Mouse (Mus musculus) B cell, adult 2 months (primary cell): Measurements from ENCODE around the gene Fktn.
"Not testable (repeated sequence)": the region's sequence is repeated elsewhere in the genome, so short reads cannot be mapped to it uniquely, and the experiment has no call there.

Experiments used
- DNase-seq, 2 experiments: peaks; one replicate each; pipeline ENCODE4 v3.0.0; 2022

The Fktn gene

GRCm38 (mm10) chr4:53773911-53774310, 60.1 kb downstream of the Fktn start:
- no peak for DNase-seq

DNA sequence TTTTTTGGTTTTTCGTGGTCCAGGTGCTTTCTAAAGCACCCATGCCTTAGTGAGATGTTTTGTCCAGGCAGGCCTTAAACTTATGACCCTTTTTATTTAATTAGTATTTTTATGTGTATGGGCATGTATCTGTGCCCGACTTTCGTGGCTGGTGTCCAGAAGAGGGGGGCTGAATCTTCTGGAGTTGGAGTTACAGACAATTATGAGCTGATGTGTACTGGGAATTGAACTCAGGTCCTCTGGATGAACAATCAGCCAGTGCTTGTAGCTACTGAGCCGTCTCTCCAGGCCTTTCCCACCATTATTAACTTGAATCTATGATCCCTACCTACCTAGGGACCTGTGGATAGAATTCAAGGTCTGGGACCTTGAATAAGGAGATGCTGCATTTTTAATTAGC, 67.6 kb downstream of the Fktn start:
- no peak for DNase-seq

- DNase-seq = no peak
These were observed 68.6 kb downstream of the Fktn start for GRCm38 (mm10) chr4:53782216-53783070.

DNA sequence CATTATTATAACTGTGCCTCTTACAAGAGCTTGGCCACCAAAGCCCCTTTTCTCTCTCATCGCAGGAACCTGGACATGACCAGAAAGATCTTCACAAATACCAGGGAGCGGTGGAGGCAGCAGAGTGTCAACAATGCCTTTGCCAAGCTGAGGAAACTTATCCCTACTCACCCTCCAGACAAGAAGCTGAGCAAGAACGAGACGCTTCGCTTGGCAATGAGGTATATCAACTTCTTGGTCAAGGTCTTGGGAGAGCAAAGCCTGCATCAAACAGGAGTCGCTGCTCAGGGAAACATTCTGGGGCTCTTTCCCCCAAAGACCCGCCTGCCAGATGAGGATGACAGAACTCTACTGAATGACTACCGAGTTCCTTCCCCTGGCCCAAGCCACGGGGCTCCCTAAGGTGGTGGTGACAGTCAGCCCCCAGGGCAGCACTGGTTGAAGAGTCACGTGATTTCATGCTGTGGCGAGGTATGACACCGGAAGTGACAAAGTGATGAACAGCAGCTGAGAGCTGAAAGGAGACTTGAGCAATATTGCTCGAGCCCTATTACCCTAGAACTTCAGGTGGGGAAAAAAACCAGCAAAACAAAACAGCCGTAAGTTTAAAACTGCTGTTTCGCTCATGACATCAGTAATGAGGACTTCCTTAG, 72.1 kb downstream of the Fktn start:
- DNase-seq = peak; percentile 28 to 45

DNA sequence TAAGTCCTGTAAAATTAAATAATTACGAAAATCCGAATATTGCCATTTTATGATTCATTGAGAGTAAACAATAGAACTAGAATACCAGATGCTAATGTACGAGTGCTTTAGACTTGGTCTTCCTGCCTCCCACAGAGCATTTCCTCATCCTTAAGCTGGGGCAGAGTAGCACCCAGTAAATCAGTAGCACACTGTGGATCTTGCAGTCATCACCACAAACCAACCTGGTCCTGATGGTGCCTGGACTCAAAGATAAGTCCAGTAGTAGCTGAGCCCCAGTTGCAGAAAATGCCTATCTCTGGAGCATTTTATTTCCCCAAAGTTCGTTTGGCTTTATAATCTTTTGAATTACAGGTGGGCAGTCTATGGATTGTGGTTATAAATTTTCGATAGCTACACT, 73.1 kb downstream of the Fktn start:
- no peak for DNase-seq

DNA sequence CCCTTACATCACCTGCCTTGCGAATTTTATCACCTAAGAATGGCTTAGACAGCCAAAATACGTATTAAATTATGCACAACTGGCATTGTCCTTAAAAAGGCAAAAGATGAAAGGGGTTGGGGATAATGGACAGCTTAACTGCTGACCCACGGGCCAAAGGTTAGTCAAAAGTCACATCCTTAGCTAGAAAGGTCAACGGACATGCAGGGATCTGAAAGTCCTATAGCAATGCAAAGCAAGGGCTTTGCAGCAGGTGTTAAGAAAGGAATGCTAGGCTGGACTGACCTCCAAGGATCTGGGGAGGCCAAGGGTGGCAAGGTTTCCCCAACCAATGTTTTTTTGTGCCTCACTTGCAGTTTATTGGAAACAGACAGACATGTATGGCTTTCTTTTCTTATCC, 75.5 kb downstream of the Fktn start:
- no peak for DNase-seq

GRCm38 (mm10) chr4:53794257-53794966, 80.6 kb downstream of the Fktn start:
- no peak for DNase-seq

DNA sequence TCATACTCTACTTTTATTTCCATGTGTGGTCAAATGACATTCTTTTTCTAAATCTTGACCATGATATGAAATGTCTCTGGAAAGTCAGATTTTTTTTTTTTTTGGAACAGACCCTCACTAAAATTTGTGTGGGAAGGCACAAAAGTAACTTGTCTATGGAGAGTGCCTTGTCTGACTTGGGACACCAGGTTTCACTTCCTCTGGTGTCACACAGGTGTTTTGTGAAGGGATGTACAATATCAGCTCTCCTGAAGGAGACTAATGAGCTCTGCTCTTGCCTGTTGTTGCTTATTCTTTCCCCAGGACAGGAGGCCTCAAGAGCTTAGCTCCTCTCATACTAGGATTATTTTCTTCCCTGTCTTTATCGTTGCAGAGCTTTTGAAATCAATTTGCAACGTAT, 81.3 kb downstream of the Fktn start:
- DNase-seq = no peak

DNA sequence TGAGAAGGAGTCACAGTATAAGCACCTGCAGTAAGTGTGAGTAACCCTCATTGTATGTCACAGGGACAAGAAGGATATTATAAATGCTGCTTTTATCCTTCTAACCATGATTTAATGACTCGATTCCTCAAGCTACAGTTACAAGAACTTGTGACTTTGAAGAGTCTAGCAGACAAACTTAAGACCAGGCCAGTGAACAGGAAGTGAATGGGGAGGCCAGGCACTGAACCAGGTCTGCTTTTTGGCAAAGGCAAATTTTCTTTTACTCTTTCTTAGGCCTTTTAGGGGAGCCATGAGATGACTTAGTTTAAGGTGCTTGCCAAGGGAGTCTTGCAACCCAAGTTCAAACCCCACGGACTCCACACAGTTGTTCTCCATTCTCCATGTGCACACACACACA, 81.9 kb downstream of the Fktn start:
- DNase-seq = peak in 1 of 2 experiments; percentile 13

GRCm38 (mm10) chr4:53796865-53797772, 83.3 kb downstream of the Fktn start:
- DNase-seq = no peak

DNA sequence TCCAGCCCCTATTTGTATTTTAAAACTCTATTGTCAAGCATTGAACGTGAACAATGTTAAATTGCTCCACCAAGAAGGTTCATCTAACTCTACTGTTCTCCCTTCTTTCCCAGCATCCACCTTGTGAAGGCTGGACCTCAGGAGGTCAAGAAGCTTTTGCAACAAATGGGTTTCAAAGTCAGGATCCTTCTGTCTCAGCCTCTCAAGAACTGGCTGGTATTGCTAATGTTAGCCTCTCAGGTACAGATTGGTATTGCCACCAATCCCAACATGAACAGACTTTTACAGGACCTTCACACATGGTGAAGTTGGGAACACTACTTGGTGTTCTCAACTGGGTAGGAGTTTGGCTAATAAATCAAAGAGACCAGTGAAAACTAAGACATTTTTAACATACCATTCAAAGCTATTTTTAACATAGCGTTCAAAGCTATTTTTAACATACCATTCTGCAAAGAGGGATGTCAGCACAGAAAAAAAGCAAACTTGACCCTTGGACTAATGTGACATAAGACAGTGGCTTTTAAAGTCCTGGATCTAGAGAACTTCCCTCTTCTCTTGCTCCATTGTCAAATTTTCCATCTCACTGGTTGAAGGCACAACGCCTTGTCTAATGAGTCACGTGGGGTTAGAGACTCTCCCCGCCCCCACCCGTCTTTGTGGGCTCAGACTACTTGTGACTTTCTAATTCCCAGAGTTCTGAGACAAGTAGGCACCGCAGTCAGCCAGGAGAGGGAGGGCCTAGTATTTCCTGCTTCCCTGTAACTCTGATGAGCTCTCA, 85.3 kb downstream of the Fktn start:
- peak in 1 of 2 experiments; percentile 14 for DNase-seq

DNA sequence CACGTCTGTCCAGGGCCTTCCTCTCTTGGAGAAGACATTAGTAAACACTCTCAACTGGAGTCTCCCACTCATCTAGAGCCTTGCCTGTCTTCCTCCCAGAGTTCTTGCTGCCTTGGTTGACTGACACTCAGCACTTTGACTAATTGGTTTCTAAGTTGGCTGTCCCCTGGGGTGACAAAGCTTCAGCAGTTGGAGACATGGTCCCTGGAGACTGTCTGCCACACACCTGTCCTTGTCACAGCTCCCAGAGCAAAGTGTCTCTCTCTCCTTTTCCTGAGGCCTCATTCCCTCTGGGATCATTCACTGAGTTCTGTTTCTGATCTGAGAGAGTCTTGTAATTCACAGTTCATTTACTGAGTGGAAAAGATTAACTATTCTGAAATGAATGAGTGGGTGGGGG, 86.0 kb downstream of the Fktn start:
- DNase-seq = peak in 1 of 2 experiments; percentile 15

DNA sequence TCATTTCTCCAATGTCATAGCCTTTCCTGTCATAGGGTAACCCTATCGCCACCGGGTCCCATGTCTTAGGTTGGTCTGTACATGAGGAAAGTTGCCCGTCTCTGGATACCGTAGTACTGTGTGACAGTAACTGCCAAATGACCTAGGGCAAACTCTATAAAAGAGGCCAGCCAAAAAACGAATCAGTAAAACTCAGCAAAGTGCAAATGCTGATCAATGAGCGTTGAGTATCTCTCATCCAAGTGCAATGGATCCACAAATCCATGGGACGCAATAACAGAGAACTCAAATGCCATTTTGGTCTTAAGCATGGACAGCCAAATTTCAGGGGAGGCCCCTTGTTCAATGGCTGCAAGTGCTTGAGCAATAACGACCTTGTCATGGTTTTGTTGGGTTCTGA, 89.9 kb downstream of the Fktn start:
- not testable (repeated sequence) for DNase-seq

DNA sequence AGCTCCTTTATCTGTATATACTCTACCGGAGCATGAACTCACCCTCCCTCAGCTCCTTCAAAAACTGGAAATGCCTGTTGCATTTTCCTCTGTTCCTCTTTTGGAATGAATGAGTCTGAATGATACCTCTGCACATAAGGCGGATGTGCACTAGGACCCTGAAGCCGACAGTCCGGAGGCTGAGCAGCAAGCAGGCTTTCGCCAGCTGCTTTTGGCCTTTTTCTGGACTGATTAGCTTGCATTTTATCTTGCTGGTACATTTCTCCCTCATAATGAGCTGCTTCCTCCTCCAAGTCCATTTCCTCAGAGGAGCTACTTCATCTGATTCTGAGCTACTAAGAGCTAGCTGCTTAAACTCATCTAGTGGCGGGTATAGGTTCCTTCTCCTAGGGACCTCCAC, 92.6 kb downstream of the Fktn start:
- not testable (repeated sequence) for DNase-seq

DNA sequence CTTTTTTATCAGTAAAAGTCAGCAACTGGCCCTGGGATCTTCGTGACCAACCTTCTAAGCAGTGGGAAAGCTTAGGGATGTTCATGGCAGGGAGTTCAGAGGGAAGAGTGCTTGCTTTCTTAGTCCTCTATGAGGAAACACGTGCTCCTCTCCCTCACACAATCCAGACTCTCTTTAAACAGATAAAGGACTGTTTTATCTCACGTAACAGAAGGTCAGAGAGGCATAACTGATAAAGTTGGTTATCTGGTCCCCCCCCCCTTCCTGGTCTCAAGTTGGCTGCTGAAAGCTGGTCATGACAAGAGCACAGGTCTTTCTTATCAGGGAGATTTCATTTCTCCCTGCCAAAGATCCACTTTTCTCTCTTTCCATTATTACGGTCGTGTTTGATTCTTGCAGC, 104.5 kb downstream of the Fktn start:
- DNase-seq = no peak

DNA sequence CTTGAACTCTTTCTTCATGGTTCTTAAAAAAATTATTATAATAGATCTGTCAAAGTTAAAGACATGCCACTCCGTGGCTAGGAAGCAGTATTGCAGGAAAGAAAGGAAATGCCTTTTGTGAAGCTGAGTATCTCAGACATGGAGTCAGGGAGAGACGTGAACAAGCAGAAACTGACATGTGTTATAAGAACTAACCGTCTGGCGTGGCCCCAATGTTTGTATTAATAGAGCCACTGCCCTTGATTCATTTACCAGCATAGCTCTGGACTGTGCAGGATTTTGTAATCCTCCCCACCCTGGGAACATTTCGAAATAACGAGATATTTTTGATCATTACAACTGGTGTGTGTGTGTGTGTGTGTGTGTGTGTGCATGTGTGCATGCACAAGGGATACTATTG, 109.9 kb downstream of the Fktn start:
- DNase-seq = no peak

DNA sequence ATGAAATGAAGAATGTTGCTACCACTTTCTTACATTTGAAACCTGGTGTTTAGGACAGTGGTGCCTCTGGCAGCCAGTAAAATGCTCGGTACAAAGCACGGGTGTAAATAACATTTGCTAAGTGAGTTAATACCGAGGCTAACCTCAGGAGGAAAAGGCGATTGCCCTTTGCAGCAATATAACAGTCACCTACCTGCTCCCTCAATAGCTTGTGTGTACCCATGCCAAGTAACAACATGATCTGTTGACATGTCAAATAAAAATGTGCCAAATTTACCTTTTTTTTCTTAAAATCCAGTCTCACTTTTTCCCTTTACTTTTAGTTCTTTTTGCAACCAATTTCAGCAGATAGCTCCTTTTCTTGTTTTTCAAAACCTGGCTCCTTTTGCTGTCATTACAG, 111.0 kb downstream of the Fktn start:
- no peak for DNase-seq

GRCm38 (mm10) chr4:53825821-53826605, 112.2 kb downstream of the Fktn start, which contains the start of gene Tmem38b:
Tmem38b (plus strand) TSS chr4:53826045.
- DNase-seq = peak; percentile 78 to 82

DNA sequence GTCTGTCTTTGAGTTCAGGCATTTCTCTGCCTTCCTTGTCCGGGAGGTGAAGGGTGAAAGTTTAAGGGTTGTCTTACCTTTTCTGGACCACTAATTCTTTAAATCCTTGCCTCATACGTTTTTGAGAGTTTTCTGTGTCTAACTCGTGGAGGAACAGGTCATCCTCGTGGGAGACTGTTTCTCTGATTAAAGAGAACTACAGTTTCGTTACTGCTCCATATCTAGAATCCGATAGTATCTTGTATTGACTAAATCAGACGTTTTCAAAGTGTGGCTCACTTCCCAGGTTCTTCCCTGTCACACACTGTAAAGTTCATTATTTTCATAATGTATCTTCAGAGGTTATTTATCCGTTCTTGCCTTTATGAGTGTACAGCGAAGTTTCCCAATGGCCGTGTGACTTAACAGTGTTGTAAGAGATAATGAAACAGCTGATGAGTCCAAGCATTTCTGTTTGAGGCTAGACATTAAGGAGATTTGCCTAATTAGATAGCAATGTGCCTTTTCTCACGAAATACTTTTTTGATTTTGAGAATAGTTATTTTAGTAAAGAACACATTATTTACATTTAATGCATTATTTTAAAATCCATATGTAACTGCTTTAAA, 112.9 kb downstream of the Fktn start:
- no peak for DNase-seq
